ENCODE assay signal across 8 mouse cellular contexts in genomic region chr13:63256807-63257206, GRCm38 (mm10).
DNase-seq lines count a peak whose midpoint lies in the region; ATAC-seq and TF ChIP-seq lines count a peak whose summit lies in the region.

No protein-coding gene starts in this region.

- H3K4me1 ChIP-seq in ES-Bruce4 (ENCODE audit: control insufficient read depth, insufficient read depth, low read length) = no peaks in the 10 kb centered on the region
- H3K4me1 ChIP-seq in liver, embryonic 13.5 days (replicated peaks) = peaks cover 50% of the 10 kb centered on the region
- peaks cover 38% of the 10 kb centered on the region for H3K4me1 ChIP-seq in stomach, embryonic 15.5 days

- H3K27me3 ChIP-seq in ES-Bruce4 (ENCODE audit: control insufficient read depth, insufficient read depth, low read length, poor library complexity, severe bottlenecking) = no peaks in the 10 kb centered on the region
- no peaks in the 10 kb centered on the region for H3K27me3 ChIP-seq in liver, embryonic 13.5 days
- H3K27me3 ChIP-seq in stomach, embryonic 15.5 days (replicated peaks) = no peaks in the 10 kb centered on the region

- TF ChIP-seq CTCF in ES-Bruce4 (IDR thresholded peaks at IDR 0.05; ENCODE audit: low read depth, low read length) = peak; percentile 9
- TF ChIP-seq CTCF in brain, embryonic 14.5 days (IDR thresholded peaks at IDR 0.05; ENCODE audit: borderline replicate concordance, extremely low read depth, insufficient read depth, insufficient read length) = peak; percentile 2; the same call in 1 of the 2 replicates

- no peak for TF ChIP-seq POLR2A in ES-Bruce4 (IDR thresholded peaks at IDR 0.05; ENCODE audit: insufficient read depth, low read length)
- no peak for TF ChIP-seq POLR2A in brain, embryonic 14.5 days (IDR thresholded peaks at IDR 0.05; ENCODE audit: borderline replicate concordance, extremely low read depth, insufficient read depth, insufficient read length, poor library complexity, severe bottlenecking)

- H3K27ac ChIP-seq in ES-Bruce4 (ENCODE audit: insufficient read depth, low read length) = no peak overlapping the region
- no peak overlapping the region; the same call in 1 of the 2 replicates for H3K27ac ChIP-seq in liver, embryonic 13.5 days
- peak overlapping the region; percentile 72; the same call in 1 of the 2 replicates for H3K27ac ChIP-seq in stomach, embryonic 15.5 days

- no peak overlapping the region for H3K4me3 ChIP-seq in ES-Bruce4 (ENCODE audit: low read depth, low read length)
- no peak overlapping the region for H3K4me3 ChIP-seq in liver, embryonic 13.5 days (replicated peaks)
- H3K4me3 ChIP-seq in stomach, embryonic 15.5 days (replicated peaks) = no peak overlapping the region

- WGBS in liver, embryonic 13.5 days (ENCODE audit: insufficient replicate concordance) = 73% methylated on average over 7 of the region's 7 CpGs
- 34% methylated on average over 7 of the region's 7 CpGs for WGBS in stomach, embryonic 15.5 days

- no peak for TF ChIP-seq EP300 in ES-Bruce4 (IDR thresholded peaks at IDR 0.05; ENCODE audit: insufficient read depth, low read depth, low read length)

- no peak for DNase-seq in brain, embryonic 14.5 days (ENCODE audit: low read depth)
- DNase-seq in heart, postnatal 14 days = peak; percentile 75 to 76
- no peak for DNase-seq in liver, embryonic 13.5 days
- DNase-seq in right cerebral cortex, postnatal 10 days (ENCODE audit: low spot score in 2 of 2) = no peak
- no peak for DNase-seq in urinary bladder, postnatal 36 days (ENCODE audit: low spot score in 2 of 2)

- no peaks in the 10 kb centered on the region for H3K9me3 ChIP-seq in ES-Bruce4 (replicated peaks; ENCODE audit: control insufficient read depth, insufficient read depth, low read length, poor library complexity, severe bottlenecking)
- H3K9me3 ChIP-seq in liver, embryonic 13.5 days (replicated peaks) = no peaks in the 10 kb centered on the region
- H3K9me3 ChIP-seq in stomach, embryonic 15.5 days = no peaks in the 10 kb centered on the region

- no peak overlapping the region for H3K4me2 ChIP-seq in liver, embryonic 13.5 days
- no peak overlapping the region for H3K4me2 ChIP-seq in stomach, embryonic 15.5 days

- no peaks in the 10 kb centered on the region for H3K36me3 ChIP-seq in ES-Bruce4 (ENCODE audit: control insufficient read depth, insufficient read depth, low read length, poor library complexity, severe bottlenecking)
- peaks cover 10% of the 10 kb centered on the region; the same call in 1 of the 2 replicates for H3K36me3 ChIP-seq in liver, embryonic 13.5 days
- H3K36me3 ChIP-seq in stomach, embryonic 15.5 days = peaks cover 7% of the 10 kb centered on the region

- intact Hi-C loops in heart, postnatal 14 days (cut with DNase I) = loop anchor here (5.0 kb wide), 1 partner anchor 210 kb away; no protein-coding TSS in a partner anchor

- H3K9ac ChIP-seq in ES-Bruce4 (ENCODE audit: low read depth, poor library complexity, severe bottlenecking) = no peak overlapping the region
- no peak overlapping the region for H3K9ac ChIP-seq in liver, embryonic 13.5 days
- no peak overlapping the region for H3K9ac ChIP-seq in stomach, embryonic 15.5 days

- peak; percentile 30 for ATAC-seq in liver, embryonic 13.5 days (ENCODE audit: low read depth)
- peak; percentile 67 for ATAC-seq in stomach, embryonic 15.5 days (ENCODE audit: insufficient read depth, low FRiP score, low read depth)
- no peak for ATAC-seq in cerebellum, adult (ENCODE audit: insufficient number of reproducible peaks, low FRiP score, low TSS enrichment)

Comparison
In these comparisons a context has a peak if more than half of its experiments do, and no peak if none do; other contexts are left out.
1. DNase-seq: peak in heart, postnatal 14 days (2 of 2); none in brain, embryonic 14.5 days (single experiment), liver, embryonic 13.5 days (single experiment), right cerebral cortex, postnatal 10 days (0 of 2) and urinary bladder, postnatal 36 days (0 of 2).